In genomic region chr17:69438486-69438885, GRCm38 (mm10) we compare ENCODE assay signal across 9 mouse cellular contexts. TPM values are rescaled to one million over a fixed set of nuclear protein-coding genes. Genes with fewer than 3 reads are reported as not detected.
A peak's percentile ranks its signal among the peaks of the same experiment; 100 is the strongest.
DNase-seq lines count a peak whose midpoint lies in the region; ATAC-seq lines count a peak whose summit lies in the region.
"Had no signal": no experiment of that assay in that cellular context is flagged by ENCODE, and none has a peak within 500 bp of the region (broad histone marks: within the 10 kb centered on the region; RNA-seq: fewer than 3 reads in every experiment).

No protein-coding gene starts in this region.

- H3K36me3 ChIP-seq in liver, embryonic 12.5 days: no peaks in the 10 kb centered on the region

- no peak overlapping the region for H3K9ac ChIP-seq in liver, embryonic 12.5 days

- H3K27me3 ChIP-seq in liver, embryonic 12.5 days (replicated peaks): peaks cover 56% of the 10 kb centered on the region

- H3K9me3 ChIP-seq in liver, embryonic 12.5 days (replicated peaks): no peaks in the 10 kb centered on the region

- ATAC-seq in cerebellum, adult (ENCODE audit: insufficient number of reproducible peaks, low FRiP score, low TSS enrichment): no peak
- no peak for ATAC-seq in liver, embryonic 12.5 days
- no peak for ATAC-seq in CD4-positive, CD25-positive, alpha-beta regulatory T cell, adult 4 months

- H3K4me3 ChIP-seq in liver, embryonic 12.5 days: no peak overlapping the region

- peak; percentile 34 for DNase-seq in cerebellum, adult 11-12 months
- DNase-seq in thymus, postnatal 14 days: peak; percentile 4
- no peak for DNase-seq in thymus, adult 18-20 months
- no peak for DNase-seq in ovary, adult 18-20 months (ENCODE audit: low spot score)
- no peak for DNase-seq in gastrocnemius, postnatal 4 days (ENCODE audit: low spot score in 2 of 2)

- H3K4me1 ChIP-seq in liver, embryonic 12.5 days: peaks cover 14% of the 10 kb centered on the region; the same call in 1 of the 2 replicates

- peak overlapping the region; percentile 61 for H3K4me2 ChIP-seq in liver, embryonic 12.5 days

- no peak overlapping the region for H3K27ac ChIP-seq in liver, embryonic 12.5 days

- 34% methylated on average over 14 of the region's 14 CpGs for WGBS in liver, embryonic 12.5 days (ENCODE audit: insufficient replicate concordance)

RNA-seq across cellular contexts. Expression of gene Akain1, which starts 0.6 kb away (rescaled TPM):
- not detected in 2 replicates for polyA plus RNA-seq in liver, embryonic 12.5 days (2016; fragmentation: Nextera tagmentation; extraction: Ambion mirVana)
- polyA plus RNA-seq in CD4-positive, CD25-positive, alpha-beta regulatory T cell, adult 4 months (2017; shearing (Covaris generic)): not detected
- not detected for total RNA-seq in gastrocnemius, postnatal 4 days (2021)
- polyA plus RNA-seq: lung, adult 2 months had no signal

RNA-seq across cellular contexts. Expression of gene Zbtb14, which starts 55.6 kb away (rescaled TPM):
- polyA plus RNA-seq in liver, embryonic 12.5 days (2016; fragmentation: Nextera tagmentation; extraction: Ambion mirVana): 14.0 and 14.1 TPM in 2 replicates
- polyA plus RNA-seq in CD4-positive, CD25-positive, alpha-beta regulatory T cell, adult 4 months (2017; shearing (Covaris generic)): 10 to 100 TPM; 16.3 to 19.6 TPM
- 10 to 100 TPM; 12.7 to 14.2 TPM for total RNA-seq in gastrocnemius, postnatal 4 days (2021)

Comparison
In these comparisons a context has a peak if more than half of its experiments do, and no peak if none do; other contexts are left out.
1. DNase-seq: peak in cerebellum, adult 11-12 months (single experiment) and thymus, postnatal 14 days (single experiment); none in thymus, adult 18-20 months (0 of 2), ovary, adult 18-20 months (single experiment) and gastrocnemius, postnatal 4 days (0 of 2).